Mouse (Mus musculus) hindbrain, embryonic 16.5 days (tissue): Measurements from ENCODE around the gene Acbd4. TPM values are rescaled to one million over a fixed set of nuclear protein-coding genes. Genes with fewer than 3 reads are reported as not detected.

Source experiments
- ATAC-seq: fragments of 200-750 bp; cut with Nextera tagmentation; 2 replicates; pipeline ENCODE4 v1.8.0; 2017; ENCODE audit warnings: moderate TSS enrichment, moderate library complexity
- H3K27ac ChIP-seq: fragments of 300-500 bp; sonication (generic); 2 replicates; pipeline ENCODE4 v1.5.1; 2014; ENCODE audit warnings: low read depth, mild to moderate bottlenecking, control low read depth, low read length, moderate library complexity
- H3K27me3 ChIP-seq: fragments of 300-500 bp; sonication (generic); replicated peaks from 2 replicates; pipeline ENCODE4 v1.6.1; 2014; ENCODE audit warnings: low read length; ENCODE audit not compliant: control insufficient read depth, insufficient read depth
- H3K36me3 ChIP-seq: fragments of 300-500 bp; sonication (generic); 2 replicates; pipeline ENCODE4 v1.6.1; 2014; ENCODE audit warnings: mild to moderate bottlenecking, low read length, moderate library complexity, mixed read lengths; ENCODE audit not compliant: control insufficient read depth, insufficient read depth
- H3K4me1 ChIP-seq: fragments of 300-500 bp; sonication (generic); 2 replicates; pipeline ENCODE4 v1.6.1; 2014; ENCODE audit warnings: low read depth, low read length; ENCODE audit not compliant: control insufficient read depth, insufficient read depth
- H3K4me2 ChIP-seq: fragments of 300-500 bp; sonication (generic); 2 replicates; pipeline ENCODE4 v1.6.1; 2014; ENCODE audit warnings: mild to moderate bottlenecking, low read length, control low read depth, moderate library complexity
- H3K4me3 ChIP-seq: fragments of 300-500 bp; sonication (generic); 2 replicates; pipeline ENCODE4 v1.5.1; 2014; ENCODE audit warnings: mild to moderate bottlenecking, low read length, control low read depth, moderate library complexity
- H3K9ac ChIP-seq: fragments of 300-500 bp; sonication (generic); 2 replicates; pipeline ENCODE4 v1.6.1; 2014; ENCODE audit warnings: low read depth, mild to moderate bottlenecking, control low read depth, low read length, moderate library complexity
- H3K9me3 ChIP-seq: fragments of 300-500 bp; sonication (generic); 2 replicates; pipeline ENCODE4 v1.6.1; 2014; ENCODE audit warnings: mild to moderate bottlenecking, low read length, moderate library complexity; ENCODE audit not compliant: control insufficient read depth
- WGBS: fragments of 180-500 bp; shearing (Covaris S2); extraction: QIAGEN DNeasy Blood & Tissue Kit; methylation state at CpG from one replicate; pipeline ENCODE4 v1.1.7; 2014; 5-methylcytosine and 5-hydroxymethylcytosine counted together
- polyA plus RNA-seq: library from polyadenylated mRNA; unstranded; fragments of >200 nt; fragmentation: Nextera tagmentation; extraction: Ambion mirVana; gene quantifications from 2 replicates; pipeline ENCODE4 v1.2.1, GENCODE M21; 2015

Acbd4 gene
- polyA plus RNA-seq, 1 experiment from 2014 or later = 14.2 TPM

GRCm38 (mm10) chr11:103142441-103143182, 41.1 kb downstream of the Acbd4 start:
- Histone ChIP-seq H3K4me1 (peaks cover 17% of the 10 kb centered on the region), H3K9ac (peak overlapping the region; percentile 62), H3K27ac (peak overlapping the region; percentile 93), H3K27me3 (no peaks in the 10 kb centered on the region), H3K36me3 (peaks cover 9% of the 10 kb centered on the region; the same call in 1 of the 2 replicates), H3K4me3 (peak overlapping the region; percentile 37), H3K4me2 (peak overlapping the region; percentile 65), H3K9me3 (no peaks in the 10 kb centered on the region)
- WGBS = 20% methylated on average over 8 of the region's 8 CpGs
- ATAC-seq = peak; percentile 95

- 44% methylated on average over 12 of the region's 12 CpGs for WGBS
- no peaks in the 10 kb centered on the region for H3K36me3 ChIP-seq
- H3K4me3 ChIP-seq = no peak overlapping the region
- no peak for ATAC-seq
- peaks cover 17% of the 10 kb centered on the region for H3K4me1 ChIP-seq
- no peaks in the 10 kb centered on the region for H3K27me3 ChIP-seq
- H3K9me3 ChIP-seq = no peaks in the 10 kb centered on the region
- H3K9ac ChIP-seq = no peak overlapping the region
- H3K4me2 ChIP-seq = no peak overlapping the region
- H3K27ac ChIP-seq = no peak overlapping the region
Observed at GRCm38 (mm10) chr11:103144309-103145285, 43.1 kb downstream of the Acbd4 start.

GRCm38 (mm10) chr11:103146386-103146785, 44.9 kb downstream of the Acbd4 start:
- H3K4me1 ChIP-seq = peaks cover 16% of the 10 kb centered on the region
- H3K9ac ChIP-seq = no peak overlapping the region
- H3K4me2 ChIP-seq = no peak overlapping the region
- WGBS = 94% methylated on average over 4 of the region's 4 CpGs
- H3K27ac ChIP-seq = no peak overlapping the region
- no peak overlapping the region for H3K4me3 ChIP-seq
- no peaks in the 10 kb centered on the region for H3K27me3 ChIP-seq
- H3K36me3 ChIP-seq = no peaks in the 10 kb centered on the region
- no peaks in the 10 kb centered on the region for H3K9me3 ChIP-seq
- ATAC-seq = no peak

GRCm38 (mm10) chr11:103147766-103148165, 46.3 kb downstream of the Acbd4 start:
- H3K9ac ChIP-seq = no peak overlapping the region
- H3K27ac ChIP-seq = no peak overlapping the region
- no peak for ATAC-seq
- WGBS = 56% methylated on average over 4 of the region's 4 CpGs
- H3K36me3 ChIP-seq = no peaks in the 10 kb centered on the region
- no peaks in the 10 kb centered on the region for H3K9me3 ChIP-seq
- H3K27me3 ChIP-seq = no peaks in the 10 kb centered on the region
- no peak overlapping the region for H3K4me3 ChIP-seq
- peaks cover 3% of the 10 kb centered on the region for H3K4me1 ChIP-seq
- H3K4me2 ChIP-seq = no peak overlapping the region

- no peak overlapping the region for H3K27ac ChIP-seq
- no peaks in the 10 kb centered on the region for H3K36me3 ChIP-seq
- no peak for ATAC-seq
- H3K4me1 ChIP-seq = no peaks in the 10 kb centered on the region
- no peaks in the 10 kb centered on the region for H3K27me3 ChIP-seq
- no peak overlapping the region for H3K9ac ChIP-seq
- no peak overlapping the region for H3K4me2 ChIP-seq
- 96% methylated on average over 4 of the region's 4 CpGs for WGBS
- H3K4me3 ChIP-seq = no peak overlapping the region
- no peaks in the 10 kb centered on the region for H3K9me3 ChIP-seq
Observed at GRCm38 (mm10) chr11:103149771-103150170, 48.3 kb downstream of the Acbd4 start.

GRCm38 (mm10) chr11:103158621-103159478, 57.4 kb downstream of the Acbd4 start:
- peak overlapping the region; percentile 75 for H3K27ac ChIP-seq
- H3K4me2 ChIP-seq = peak overlapping the region; percentile 55
- no peaks in the 10 kb centered on the region for H3K9me3 ChIP-seq
- peak overlapping the region; percentile 39; the same call in 1 of the 2 replicates for H3K9ac ChIP-seq
- WGBS = 2% methylated on average over 25 of the region's 25 CpGs
- ATAC-seq = peak; percentile 95
- H3K27me3 ChIP-seq = no peaks in the 10 kb centered on the region
- peaks cover 5% of the 10 kb centered on the region; the same call in 1 of the 2 replicates for H3K4me1 ChIP-seq
- no peaks in the 10 kb centered on the region for H3K36me3 ChIP-seq
- peak overlapping the region; percentile 26 for H3K4me3 ChIP-seq

- Histone ChIP-seq H3K27me3 (no peaks in the 10 kb centered on the region), H3K4me2 (no peak overlapping the region), H3K9ac (no peak overlapping the region), H3K27ac (no peak overlapping the region), H3K4me3 (no peak overlapping the region), H3K36me3 (no peaks in the 10 kb centered on the region), H3K9me3 (no peaks in the 10 kb centered on the region), H3K4me1 (peaks cover 5% of the 10 kb centered on the region; the same call in 1 of the 2 replicates)
- ATAC-seq = no peak
- WGBS = 92% methylated on average over 11 of the region's 11 CpGs
Observed at GRCm38 (mm10) chr11:103160738-103161137, 59.3 kb downstream of the Acbd4 start.

GRCm38 (mm10) chr11:103161449-103161848, 60.0 kb downstream of the Acbd4 start:
- WGBS = 75% methylated on average over 7 of the region's 7 CpGs
- ATAC-seq = no peak

More at GRCm38 (mm10) chr11:103161449-103161848, 60.0 kb downstream of the Acbd4 start:
- Histone ChIP-seq H3K27ac (no peak overlapping the region), H3K27me3 (no peaks in the 10 kb centered on the region), H3K4me1 (peaks cover 5% of the 10 kb centered on the region; the same call in 1 of the 2 replicates), H3K4me3 (no peak overlapping the region), H3K4me2 (no peak overlapping the region), H3K9ac (no peak overlapping the region), H3K36me3 (no peaks in the 10 kb centered on the region), H3K9me3 (no peaks in the 10 kb centered on the region)
